Comparison of ENCODE assay signal across 22 mouse cellular contexts in the genomic region with DNA sequence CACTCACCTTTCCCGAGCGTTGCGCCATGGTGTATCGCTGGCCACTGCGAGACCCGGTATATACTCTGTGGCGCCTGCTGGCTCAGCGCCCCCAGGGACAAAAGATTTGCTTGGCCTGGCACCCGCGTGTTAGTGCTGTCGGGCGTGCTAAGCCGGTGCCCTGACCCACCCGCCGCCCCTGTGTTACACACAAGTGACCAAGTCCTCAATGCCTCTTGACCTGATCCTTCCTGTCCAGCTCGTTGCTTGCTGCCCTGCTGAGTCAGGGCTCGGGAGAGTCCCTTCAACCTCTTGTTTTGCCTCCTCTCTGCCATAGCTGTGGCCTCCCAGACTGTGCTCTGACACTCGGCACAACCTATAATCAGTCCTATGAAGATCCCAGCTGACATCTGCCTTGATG. TPM values are rescaled to one million over a fixed set of nuclear protein-coding genes. Genes with fewer than 3 reads are reported as not detected.
DNase-seq lines count a peak whose midpoint lies in the region; ATAC-seq and TF ChIP-seq lines count a peak whose summit lies in the region.
"Had no signal": no experiment of that assay in that cellular context is flagged by ENCODE, and none has a peak within 500 bp of the region (broad histone marks: within the 10 kb centered on the region; RNA-seq: fewer than 3 reads in every experiment).

A gene (minus strand): TSS at position 193 of the 400 bp plus-strand sequence.

- H3K79me2 ChIP-seq in liver, adult 2 months (ENCODE audit: control insufficient read depth, insufficient read depth, low read length), result no peaks in the 10 kb centered on the region

- DNase-seq in embryo, embryonic 10 days (ENCODE audit: low spot score), result peak; percentile 12
- no peak for DNase-seq in embryo, embryonic 9.5 days (ENCODE audit: extremely low spot score)
- peak; percentile 23 for DNase-seq in liver, adult 2 months (ENCODE audit: extremely low read depth, low read depth, low spot score)
- DNase-seq in retina, embryonic 14.5 days (ENCODE audit: low spot score), result peak; percentile 33
- no peak for DNase-seq in midbrain, embryonic 14.5 days
- DNase-seq in left cerebral cortex, postnatal 36 days (ENCODE audit: low spot score in 2 of 2), result no peak
- DNase-seq: adrenal gland, postnatal 10 days; cerebellum, adult 18-20 months; thymus, postnatal 4 days had no signal

- no peak within 1 kb of the TSS for H3K4me2 ChIP-seq in liver, embryonic 12.5 days
- H3K4me2 ChIP-seq in midbrain, embryonic 14.5 days (ENCODE audit: low read length), result no peak within 1 kb of the TSS
- H3K4me2 ChIP-seq: forebrain, embryonic 12.5 days; heart, embryonic 13.5 days; kidney, embryonic 15.5 days; liver, embryonic 11.5 days; lung, embryonic 15.5 days; neural tube, embryonic 12.5 days had no signal

- peaks cover 3% of the 10 kb centered on the region; the same call in 1 of the 2 replicates for H3K4me1 ChIP-seq in liver, adult 2 months (ENCODE audit: control insufficient read depth, insufficient read depth, low read length)
- H3K4me1 ChIP-seq in liver, embryonic 12.5 days, result 0 out of 2 replicates have a peak, but pooled peaks cover 7% of the 10 kb centered on the region
- no peaks in the 10 kb centered on the region for H3K4me1 ChIP-seq in midbrain, embryonic 14.5 days (ENCODE audit: control insufficient read depth, insufficient read depth, low read length)
- H3K4me1 ChIP-seq: forebrain, embryonic 12.5 days; neural tube, embryonic 12.5 days had no signal

- no peaks in the 10 kb centered on the region for H3K9me3 ChIP-seq in liver, embryonic 12.5 days (replicated peaks)
- H3K9me3 ChIP-seq in midbrain, embryonic 14.5 days (ENCODE audit: control insufficient read depth, low read length), result no peaks in the 10 kb centered on the region
- H3K9me3 ChIP-seq: forebrain, embryonic 12.5 days; heart, embryonic 13.5 days; hindbrain, embryonic 10.5 days; kidney, embryonic 15.5 days; lung, embryonic 15.5 days; neural tube, embryonic 12.5 days had no signal

- 53% methylated on average over 18 of the region's 18 CpGs for whole genome bisulfite sequencing in liver, adult 2 months
- 56% methylated on average over 18 of the region's 18 CpGs for WGBS in liver, embryonic 12.5 days (ENCODE audit: insufficient replicate concordance)
- 38% methylated on average over 18 of the region's 18 CpGs for WGBS in midbrain, embryonic 14.5 days

- 0 out of 2 replicates have a peak within 1 kb of the TSS, but pooled peaks have one; percentile 6 for H3K27ac ChIP-seq in liver, adult 2 months (replicated peaks; ENCODE audit: insufficient read depth, low read depth, low read length)
- H3K27ac ChIP-seq in liver, embryonic 12.5 days, result no peak within 1 kb of the TSS
- no peak within 1 kb of the TSS for H3K27ac ChIP-seq in midbrain, embryonic 14.5 days (replicated peaks; ENCODE audit: low read depth, low read length)
- H3K27ac ChIP-seq: forebrain, embryonic 12.5 days; heart, embryonic 13.5 days; hindbrain, embryonic 10.5 days; kidney, embryonic 15.5 days; lung, embryonic 15.5 days; neural tube, embryonic 12.5 days had no signal

- H3K9ac ChIP-seq in liver, adult 2 months (ENCODE audit: low read depth, low read length), result no peak within 1 kb of the TSS; the same call in 1 of the 2 replicates
- no peak within 1 kb of the TSS for H3K9ac ChIP-seq in liver, embryonic 12.5 days
- H3K9ac ChIP-seq in midbrain, embryonic 14.5 days (replicated peaks; ENCODE audit: low read length), result no peak within 1 kb of the TSS
- H3K9ac ChIP-seq: forebrain, embryonic 12.5 days; heart, embryonic 13.5 days; kidney, embryonic 15.5 days; lung, embryonic 15.5 days; neural tube, embryonic 12.5 days had no signal

- TF ChIP-seq CTCF in liver, adult 2 months (IDR thresholded peaks at IDR 0.05; ENCODE audit: low read depth, low read length), result no peak

- ATAC-seq in liver, embryonic 12.5 days, result no peak
- no peak for ATAC-seq in common myeloid progenitor, adult 5-6 weeks (replicated peaks; ENCODE audit: low read depth, poor library complexity, severe bottlenecking)
- no peak for ATAC-seq in midbrain, embryonic 14.5 days (ENCODE audit: low FRiP score, low TSS enrichment)
- ATAC-seq: CD4-positive, CD25-positive, alpha-beta regulatory T cell, adult 4 months had no signal

- no peaks in the 10 kb centered on the region for H3K36me3 ChIP-seq in liver, adult 2 months (ENCODE audit: control insufficient read depth, insufficient read depth, low read length)
- H3K36me3 ChIP-seq in liver, embryonic 12.5 days, result no peaks in the 10 kb centered on the region
- no peaks in the 10 kb centered on the region for H3K36me3 ChIP-seq in midbrain, embryonic 14.5 days (ENCODE audit: control insufficient read depth, insufficient read depth, low read length)
- H3K36me3 ChIP-seq: forebrain, embryonic 12.5 days; heart, embryonic 13.5 days; hindbrain, embryonic 10.5 days; kidney, embryonic 15.5 days; lung, embryonic 15.5 days; neural tube, embryonic 12.5 days had no signal

- intact Hi-C loops in left cerebral cortex, postnatal 36 days (cut with DNase I), result no loop called here

- TF ChIP-seq POLR2A in liver, adult 2 months (IDR thresholded peaks at IDR 0.05; ENCODE audit: extremely low read depth, insufficient read depth, low read length), result no peak

- peak within 1 kb of the TSS; percentile 9; the same call in 1 of the 2 replicates for H3K4me3 ChIP-seq in liver, adult 2 months (ENCODE audit: insufficient read depth, low read depth, low read length)
- H3K4me3 ChIP-seq in liver, embryonic 12.5 days, result no peak within 1 kb of the TSS
- no peak within 1 kb of the TSS for H3K4me3 ChIP-seq in midbrain, embryonic 14.5 days (replicated peaks; ENCODE audit: low read depth, low read length)
- H3K4me3 ChIP-seq: forebrain, embryonic 12.5 days; heart, embryonic 13.5 days; hindbrain, embryonic 10.5 days; kidney, embryonic 15.5 days; lung, embryonic 15.5 days; neural tube, embryonic 12.5 days had no signal

- no peaks in the 10 kb centered on the region for H3K27me3 ChIP-seq in liver, adult 2 months (ENCODE audit: control insufficient read depth, insufficient read depth, low read length)
- H3K27me3 ChIP-seq in liver, embryonic 12.5 days (replicated peaks), result peaks cover 24% of the 10 kb centered on the region
- H3K27me3 ChIP-seq in midbrain, embryonic 14.5 days (ENCODE audit: control insufficient read depth, insufficient read depth, low read length), result no peaks in the 10 kb centered on the region
- H3K27me3 ChIP-seq: kidney, embryonic 15.5 days; lung, embryonic 15.5 days; neural tube, embryonic 12.5 days had no signal

RNA-seq across cellular contexts. Expression of the gene that starts here (rescaled TPM):
- total RNA-seq in liver, adult 2 months (2014; rRNA removed), result 1.0 and 1.4 TPM in 2 replicates
- polyA plus RNA-seq in liver, adult 2 months (2012; rRNA removed), result 1.0 and 1.9 TPM in 2 replicates
- polyA plus RNA-seq in liver, embryonic 12.5 days (2016; fragmentation: Nextera tagmentation; extraction: Ambion mirVana), result 0.71 TPM in 1 of 2 replicates, not detected in the other
- total RNA-seq in common myeloid progenitor, adult 5-6 weeks (2017), result 12.2 TPM in 1 of 2 replicates, not detected in the other
- 1.6 TPM in 1 of 2 replicates, not detected in the other for polyA plus RNA-seq in midbrain, embryonic 14.5 days (2014; fragmentation: Nextera tagmentation; extraction: Ambion mirVana)
- not detected for total RNA-seq in left cerebral cortex, postnatal 36 days (2021)
- total RNA-seq: adrenal gland, postnatal 10 days; megakaryocyte-erythroid progenitor cell, adult 5-6 weeks; monocyte, adult 5-6 weeks had no signal
- polyA plus RNA-seq: forebrain, embryonic 12.5 days; liver, embryonic 11.5 days; testis, adult 2 months had no signal

Comparison
In these comparisons a context has a peak if more than half of its experiments do, and no peak if none do; other contexts are left out.
1. DNase-seq: peak in embryo, embryonic 10 days (single experiment), liver, adult 2 months (single experiment) and retina, embryonic 14.5 days (single experiment); none in embryo, embryonic 9.5 days (single experiment), midbrain, embryonic 14.5 days (single experiment) and left cerebral cortex, postnatal 36 days (0 of 2).